Mouse (Mus musculus) kidney, adult 2 months (tissue): ENCODE data around the gene Usp29.

Experiments
- CTCF ChIP-seq: fragments of 200-500 bp; conservative IDR thresholded peaks from 2 replicates; pipeline ENCODE4 v1.5.1; 2011; ENCODE audit warnings: low read depth, mild to moderate bottlenecking, control low read depth, low read length, moderate library complexity, mixed read lengths; ENCODE audit not compliant: insufficient read depth, insufficient read length
- POLR2A ChIP-seq: fragments of 200-500 bp; IDR thresholded peaks from one replicate; pipeline ENCODE4 v1.6.1; 2011; ENCODE audit warnings: low read depth, low read length, control low read depth

DNA sequence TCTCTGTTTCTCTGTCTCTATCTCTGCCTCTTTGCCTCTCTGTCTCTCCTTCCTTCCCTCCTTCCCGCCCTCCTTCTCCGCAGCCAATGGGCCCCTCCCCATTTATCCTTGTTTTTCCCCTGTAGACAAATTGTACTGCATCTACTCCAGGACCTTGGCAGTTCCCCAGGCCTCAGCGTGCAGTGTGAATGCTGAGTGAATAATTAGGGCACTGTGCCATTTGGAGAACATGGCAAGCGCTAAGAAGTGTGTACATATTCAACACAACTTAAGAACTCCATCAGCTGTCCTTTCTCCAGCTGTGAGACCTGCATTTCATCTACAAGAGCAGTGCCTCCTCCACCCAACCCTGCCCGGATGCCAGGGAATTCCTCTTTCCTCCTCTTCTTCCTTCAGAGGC is 110.5 kb downstream of the Usp29 start:
- no peak for TF ChIP-seq CTCF
- no peak for TF ChIP-seq POLR2A
